Mouse (Mus musculus) erythroblast, embryonic 14.5 days (primary cell): ENCODE data around the gene Folr2. TPM values are rescaled to one million over a fixed set of nuclear protein-coding genes. Genes with fewer than 3 reads are reported as not detected.

ENCODE experiments used
- H3K27me3 ChIP-seq: 2 replicates; pipeline ENCODE4 v1.6.1; 2012; ENCODE audit warnings: inconsistent platforms; ENCODE audit not compliant: control insufficient read depth
- H3K36me3 ChIP-seq: 2 replicates; pipeline ENCODE4 v1.6.1; 2012; ENCODE audit warnings: mild to moderate bottlenecking, inconsistent platforms; ENCODE audit not compliant: control insufficient read depth
- H3K4me1 ChIP-seq: 2 replicates; pipeline ENCODE4 v1.6.1; 2012; ENCODE audit warnings: inconsistent platforms; ENCODE audit not compliant: control insufficient read depth
- H3K4me3 ChIP-seq: replicated peaks from 2 replicates; pipeline ENCODE3; 2012; ENCODE audit warnings: moderate library complexity, mild to moderate bottlenecking, inconsistent platforms
- H3K9me3 ChIP-seq: 2 replicates; pipeline ENCODE4 v1.6.1; 2012; ENCODE audit warnings: low read length, inconsistent platforms, mixed read lengths; ENCODE audit not compliant: control insufficient read depth
- GATA1 ChIP-seq: IDR thresholded peaks from 2 replicates; pipeline ENCODE4 v1.6.1; 2012; ENCODE audit warnings: low read length, inconsistent platforms, mixed read lengths
- TAL1 ChIP-seq: IDR thresholded peaks from 3 replicates; pipeline ENCODE4 v1.6.1; 2012; ENCODE audit warnings: low read length, inconsistent platforms, mixed read lengths
- polyA plus RNA-seq: library from polyadenylated mRNA; stranded (reverse); fragments of >175 nt; gene quantifications from 2 replicates; pipeline ENCODE4 v1.2.3, GENCODE M21; 2012

The Folr2 gene
- polyA plus RNA-seq, 1 experiment: not detected

- Histone ChIP-seq H3K9me3 (peaks cover 3% of the 10 kb centered on the region; the same call in 1 of the 2 replicates), H3K4me1 (0 out of 2 replicates have a peak, but pooled peaks cover 3% of the 10 kb centered on the region), H3K4me3 (no peak overlapping the region), H3K27me3 (peaks cover 79% of the 10 kb centered on the region), H3K36me3 (peaks cover 8% of the 10 kb centered on the region; the same call in 1 of the 2 replicates)
- TF ChIP-seq GATA1: no peak
- TF ChIP-seq TAL1: no peak
These were observed 36.5 kb downstream of the Folr2 start for GRCm38 (mm10) chr7:101820295-101821030.

- H3K4me1 ChIP-seq: 0 out of 2 replicates have a peak, but pooled peaks cover 3% of the 10 kb centered on the region
- TF ChIP-seq TAL1: no peak
- H3K4me3 ChIP-seq: no peak within 1 kb of the TSS
- peaks cover 4% of the 10 kb centered on the region; the same call in 1 of the 2 replicates for H3K9me3 ChIP-seq
- peaks cover 73% of the 10 kb centered on the region for H3K27me3 ChIP-seq
- H3K36me3 ChIP-seq: no peaks in the 10 kb centered on the region
These were observed 39.1 kb downstream of the Folr2 start, which contains the start of gene Phox2a for GRCm38 (mm10) chr7:101817861-101818401. Phox2a (plus strand) TSS chr7:101818313.

Other genes with a start within 250 kb of the Folr2 start
- gene Clpb, start 193.6 kb downstream of the Folr2 start, polyA plus RNA-seq: 2.1 and 3.1 TPM in 2 replicates
- gene Phox2a, start 38.9 kb downstream of the Folr2 start, polyA plus RNA-seq: not detected in 2 replicates
- 0.50 and 1.3 TPM in 2 replicates for gene Inppl1, start 19.0 kb downstream of the Folr2 start, polyA plus RNA-seq
- 4.8 and 5.8 TPM in 2 replicates for gene Anapc15, start 6.5 kb upstream of the Folr2 start, polyA plus RNA-seq
- gene Folr1, start 13.6 kb upstream of the Folr2 start, polyA plus RNA-seq: not detected in 2 replicates
- 10.4 and 12.4 TPM in 2 replicates for gene Lamtor1, start 48.7 kb upstream of the Folr2 start, polyA plus RNA-seq
- not detected in 2 replicates for gene Tomt, start 49.2 kb upstream of the Folr2 start, polyA plus RNA-seq
- gene Lrrc51, start 76.7 kb upstream of the Folr2 start, polyA plus RNA-seq: not detected in 2 replicates
- gene Numa1, start 76.9 kb upstream of the Folr2 start, polyA plus RNA-seq: 19.8 and 24.7 TPM in 2 replicates
- 0.67 and 1.0 TPM in 2 replicates for gene Il18bp, start 161.5 kb upstream of the Folr2 start, polyA plus RNA-seq
- gene Rnf121, start 208.3 kb upstream of the Folr2 start, polyA plus RNA-seq: 0.12 and 0.34 TPM in 2 replicates
- gene Xndc1, start 208.3 kb upstream of the Folr2 start, polyA plus RNA-seq: 2.0 TPM in 2 replicates
- gene Xntrpc, start 208.5 kb upstream of the Folr2 start, polyA plus RNA-seq: not detected in 2 replicates
- gene Trpc2, start 225.9 kb upstream of the Folr2 start, polyA plus RNA-seq: 0.15 and 0.37 TPM in 2 replicates
- not detected in 2 replicates for gene Art1, start 244.5 kb upstream of the Folr2 start, polyA plus RNA-seq